Mouse (Mus musculus): ENCODE data around the gene Gm20850. TPM values are rescaled to one million over a fixed set of nuclear protein-coding genes. Genes with fewer than 3 reads are reported as not detected.
"Not testable (repeated sequence)": the region's sequence is repeated elsewhere in the genome, so short reads cannot be mapped to it uniquely, and the experiment has no call there.

The Gm20850 gene
- polyA plus RNA-seq (2014; fragmentation: Nextera tagmentation; extraction: Ambion mirVana) = not detected in 2 replicates

DNA sequence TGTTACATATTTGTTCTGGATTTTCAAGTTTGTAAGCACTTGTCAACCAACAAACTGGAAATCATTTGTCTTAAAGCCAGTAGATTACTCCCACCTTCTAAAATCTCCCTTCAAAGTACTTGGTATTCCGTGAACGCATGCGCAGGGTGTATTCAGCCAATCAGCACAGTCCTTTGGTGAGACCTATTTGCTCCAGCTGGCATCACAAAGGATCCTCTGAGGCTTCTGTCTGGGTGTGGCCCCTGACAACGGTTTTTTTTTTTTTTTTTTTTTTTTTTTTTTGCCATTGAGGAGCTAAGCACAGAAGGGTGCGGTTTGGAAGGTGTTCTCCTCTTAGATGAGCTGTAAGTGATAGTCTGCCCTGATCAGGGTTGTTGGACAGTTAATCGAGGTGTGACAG, at the start of gene Gm20850:
Gene Gm20850, plus strand, starts transcription at position 301 of the 400 bp plus-strand sequence.
- not testable (repeated sequence) for H3K27me3 ChIP-seq (ENCODE audit: control insufficient read depth, insufficient read depth, low read length); H3K9me3 ChIP-seq (ENCODE audit: control insufficient read depth, low read length); H3K4me2 ChIP-seq (ENCODE audit: low read length); H3K9ac ChIP-seq (replicated peaks; ENCODE audit: low read length); H3K4me3 ChIP-seq (replicated peaks; ENCODE audit: low read depth, low read length); H3K27ac ChIP-seq (replicated peaks; ENCODE audit: low read depth, low read length); H3K4me1 ChIP-seq (ENCODE audit: control insufficient read depth, insufficient read depth, low read length); ATAC-seq (ENCODE audit: low FRiP score, low TSS enrichment); DNase-seq; H3K36me3 ChIP-seq (ENCODE audit: control insufficient read depth, insufficient read depth, low read length)
- whole genome bisulfite sequencing = no CpG with 5 or more reads among the region's 6 CpGs
